Mouse (Mus musculus) cerebellum, adult 9-10 months (tissue): ENCODE measurements around the gene Spz1.
A peak's percentile ranks its signal among the peaks of the same experiment; 100 is the strongest.
"Not testable (repeated sequence)": the region's sequence is repeated elsewhere in the genome, so short reads cannot be mapped to it uniquely, and the experiment has no call there.

ENCODE experiments used
- DNase-seq: peaks from one replicate; pipeline ENCODE4 v3.0.0; 2022

Spz1 gene

GRCm38 (mm10) chr13:92576072-92576471 is at the start of gene Spz1:
Spz1 (minus strand) TSS chr13:92576172.
- DNase-seq: no peak

- no peak for DNase-seq
Measured at GRCm38 (mm10) chr13:92616459-92616858, 40.5 kb upstream of the Spz1 start.

- DNase-seq: no peak
Measured at GRCm38 (mm10) chr13:92615201-92615600, 39.2 kb upstream of the Spz1 start.

- DNase-seq: no peak
Measured at GRCm38 (mm10) chr13:92613094-92613493, 37.1 kb upstream of the Spz1 start.

GRCm38 (mm10) chr13:92611917-92612316 is 35.9 kb upstream of the Spz1 start:
- DNase-seq: peak; percentile 21

- DNase-seq: no peak
Measured at GRCm38 (mm10) chr13:92611254-92611784, 35.3 kb upstream of the Spz1 start.

GRCm38 (mm10) chr13:92610311-92611221 is 34.6 kb upstream of the Spz1 start, which contains the start of gene Serinc5:
Serinc5 (plus strand) TSS chr13:92611091.
- DNase-seq: peak; percentile 94

GRCm38 (mm10) chr13:92609486-92610310 is 33.7 kb upstream of the Spz1 start:
- peak; percentile 19 for DNase-seq

- not testable (repeated sequence) for DNase-seq
Measured at GRCm38 (mm10) chr13:92605306-92605705, 29.3 kb upstream of the Spz1 start.

GRCm38 (mm10) chr13:92595424-92595823 is 19.5 kb upstream of the Spz1 start:
- no peak for DNase-seq

GRCm38 (mm10) chr13:92594907-92595306 is 18.9 kb upstream of the Spz1 start:
- no peak for DNase-seq

GRCm38 (mm10) chr13:92594481-92594880 is 18.5 kb upstream of the Spz1 start:
- DNase-seq: no peak

GRCm38 (mm10) chr13:92593731-92594396 is 17.9 kb upstream of the Spz1 start:
- no peak for DNase-seq

GRCm38 (mm10) chr13:92592786-92593635 is 17.0 kb upstream of the Spz1 start:
- DNase-seq: no peak

GRCm38 (mm10) chr13:92592268-92592785 is 16.4 kb upstream of the Spz1 start:
- no peak for DNase-seq

- no peak for DNase-seq
Measured at GRCm38 (mm10) chr13:92591225-92591624, 15.3 kb upstream of the Spz1 start.

- peak; percentile 25 for DNase-seq
Measured at GRCm38 (mm10) chr13:92589255-92589654, 13.3 kb upstream of the Spz1 start.

- DNase-seq: no peak
Measured at GRCm38 (mm10) chr13:92588704-92589103, 12.7 kb upstream of the Spz1 start.

- no peak for DNase-seq
Measured at GRCm38 (mm10) chr13:92584094-92584717, 8.2 kb upstream of the Spz1 start.

- peak; percentile 52 for DNase-seq
Measured at GRCm38 (mm10) chr13:92580220-92581043, 4.5 kb upstream of the Spz1 start.
